Mouse (Mus musculus): ENCODE results near the gene Idh2. TPM values are rescaled to one million over a fixed set of nuclear protein-coding genes. Genes with fewer than 3 reads are reported as not detected.

Gene Idh2
- polyA plus RNA-seq (2014; fragmentation: Nextera tagmentation; extraction: Ambion mirVana), result 403 and 425 TPM in 2 replicates

DNA sequence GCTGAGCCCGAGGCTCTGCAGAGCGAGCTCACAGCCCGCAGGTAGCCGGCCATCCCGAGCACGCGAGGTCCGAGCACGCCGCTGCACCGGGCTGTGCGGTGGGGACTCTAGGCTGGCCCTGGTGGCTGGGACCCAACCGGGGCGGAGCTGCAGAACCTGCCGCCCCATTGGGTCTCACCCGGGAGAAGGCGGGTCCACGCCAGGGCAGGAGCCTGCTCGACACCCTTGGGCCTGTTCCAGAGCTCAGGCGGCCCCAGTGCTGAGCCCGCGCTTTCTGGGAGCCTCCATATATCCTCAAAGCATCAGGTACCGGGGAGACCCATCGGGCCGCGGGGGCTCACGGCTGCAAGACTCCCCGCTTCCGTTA, at the start of gene Idh2:
Idh2 (minus strand) TSS at position 169 of the 367 bp plus-strand sequence.
- under 1% methylated on average over 29 of the region's 29 CpGs for WGBS
- Histone ChIP-seq H3K9ac (ENCODE audit: low read length) (peak within 1 kb of the TSS; percentile 98), H3K27ac (ENCODE audit: low read depth, low read length) (peak within 1 kb of the TSS; percentile 91), H3K27me3 (ENCODE audit: control insufficient read depth, insufficient read depth, low read length) (no peaks in the 10 kb centered on the region), H3K4me2 (ENCODE audit: low read depth, low read length, severe bottlenecking) (peak within 1 kb of the TSS; percentile 82), H3K9me3 (ENCODE audit: control insufficient read depth, low read length) (no peaks in the 10 kb centered on the region), H3K36me3 (ENCODE audit: control insufficient read depth, insufficient read depth, low read length) (no peaks in the 10 kb centered on the region), H3K4me1 (replicated peaks; ENCODE audit: control insufficient read depth, insufficient read depth, low read length) (peaks cover 8% of the 10 kb centered on the region), H3K4me3 (ENCODE audit: low read depth, low read length) (peak within 1 kb of the TSS; percentile 90)
- DNase-seq (ENCODE audit: low spot score) (peak; percentile 93), ATAC-seq (replicated peaks; ENCODE audit: low FRiP score) (peak; percentile 98)

DNA sequence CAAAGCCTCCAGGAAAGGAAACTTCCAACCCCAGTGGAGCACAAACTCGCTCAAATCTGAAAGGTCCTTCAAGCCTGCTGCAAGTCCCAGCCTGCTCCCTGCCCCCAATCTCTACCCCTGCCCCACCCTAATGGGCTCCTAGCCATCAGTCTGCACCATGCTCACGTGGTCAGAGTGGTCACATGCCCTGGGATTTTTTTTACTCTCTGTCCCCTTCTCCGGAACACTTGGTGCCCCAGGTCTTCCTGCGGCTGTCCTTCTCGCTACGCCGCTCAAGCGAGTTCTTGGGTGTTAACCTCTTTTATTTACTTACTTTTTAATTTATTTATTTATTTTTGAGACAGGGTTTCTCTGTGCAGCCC, 45.7 kb upstream of the Idh2 start:
- H3K9me3 ChIP-seq (ENCODE audit: control insufficient read depth, low read length), result no peaks in the 10 kb centered on the region
- no peak overlapping the region for H3K4me3 ChIP-seq (ENCODE audit: low read depth, low read length)
- WGBS, result 79% methylated on average over 8 of the region's 8 CpGs
- ATAC-seq (replicated peaks; ENCODE audit: low FRiP score) (no peak), DNase-seq (ENCODE audit: low spot score) (no peak)
- H3K36me3 ChIP-seq (ENCODE audit: control insufficient read depth, insufficient read depth, low read length), result no peaks in the 10 kb centered on the region
- no peaks in the 10 kb centered on the region for H3K27me3 ChIP-seq (ENCODE audit: control insufficient read depth, insufficient read depth, low read length)
- no peak overlapping the region for H3K27ac ChIP-seq (ENCODE audit: low read depth, low read length)
- no peak overlapping the region for H3K4me2 ChIP-seq (ENCODE audit: low read depth, low read length, severe bottlenecking)
- no peaks in the 10 kb centered on the region for H3K4me1 ChIP-seq (replicated peaks; ENCODE audit: control insufficient read depth, insufficient read depth, low read length)
- no peak overlapping the region for H3K9ac ChIP-seq (ENCODE audit: low read length)

DNA sequence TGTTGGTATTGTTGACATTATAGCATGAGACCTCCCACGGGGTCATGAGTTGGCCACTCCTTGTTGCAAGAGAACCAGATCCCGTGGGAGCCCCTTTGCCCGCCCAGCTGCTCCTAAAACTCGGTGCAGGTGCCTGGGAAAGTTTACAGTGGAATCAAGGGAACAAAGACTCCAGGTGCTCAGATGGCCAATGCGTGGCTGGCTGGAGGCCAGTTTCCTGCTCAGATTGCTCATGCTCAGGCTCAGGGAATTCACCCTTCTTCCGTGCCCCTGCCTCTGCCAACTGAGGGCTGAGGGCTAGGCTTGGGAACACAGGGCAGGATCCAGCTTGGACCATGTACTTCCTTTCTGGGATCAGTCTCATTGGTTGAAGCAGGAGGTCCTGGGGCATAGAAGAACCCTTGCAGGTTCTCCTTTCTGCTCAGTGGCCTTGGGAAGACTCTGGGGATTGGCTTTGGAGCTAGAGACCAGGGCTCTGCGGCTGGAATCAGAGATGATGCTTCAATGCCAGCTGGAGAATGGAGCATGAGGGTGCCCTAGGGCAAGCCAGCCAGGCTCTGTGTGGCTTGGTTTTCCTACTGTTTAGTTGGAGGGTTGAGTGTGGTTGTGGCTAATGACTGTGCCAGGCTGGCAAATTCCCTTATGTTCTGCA, 45.2 kb upstream of the Idh2 start:
- H3K27me3 ChIP-seq (ENCODE audit: control insufficient read depth, insufficient read depth, low read length), result no peaks in the 10 kb centered on the region
- H3K9ac ChIP-seq (ENCODE audit: low read length), result no peak overlapping the region
- no peak overlapping the region for H3K27ac ChIP-seq (ENCODE audit: low read depth, low read length)
- no peak overlapping the region for H3K4me2 ChIP-seq (ENCODE audit: low read depth, low read length, severe bottlenecking)
- H3K9me3 ChIP-seq (ENCODE audit: control insufficient read depth, low read length), result no peaks in the 10 kb centered on the region
- WGBS, result 84% methylated on average over 7 of the region's 7 CpGs
- ATAC-seq (replicated peaks; ENCODE audit: low FRiP score) (no peak), DNase-seq (ENCODE audit: low spot score) (no peak)
- no peaks in the 10 kb centered on the region for H3K36me3 ChIP-seq (ENCODE audit: control insufficient read depth, insufficient read depth, low read length)
- H3K4me3 ChIP-seq (ENCODE audit: low read depth, low read length), result no peak overlapping the region
- H3K4me1 ChIP-seq (replicated peaks; ENCODE audit: control insufficient read depth, insufficient read depth, low read length), result no peaks in the 10 kb centered on the region

DNA sequence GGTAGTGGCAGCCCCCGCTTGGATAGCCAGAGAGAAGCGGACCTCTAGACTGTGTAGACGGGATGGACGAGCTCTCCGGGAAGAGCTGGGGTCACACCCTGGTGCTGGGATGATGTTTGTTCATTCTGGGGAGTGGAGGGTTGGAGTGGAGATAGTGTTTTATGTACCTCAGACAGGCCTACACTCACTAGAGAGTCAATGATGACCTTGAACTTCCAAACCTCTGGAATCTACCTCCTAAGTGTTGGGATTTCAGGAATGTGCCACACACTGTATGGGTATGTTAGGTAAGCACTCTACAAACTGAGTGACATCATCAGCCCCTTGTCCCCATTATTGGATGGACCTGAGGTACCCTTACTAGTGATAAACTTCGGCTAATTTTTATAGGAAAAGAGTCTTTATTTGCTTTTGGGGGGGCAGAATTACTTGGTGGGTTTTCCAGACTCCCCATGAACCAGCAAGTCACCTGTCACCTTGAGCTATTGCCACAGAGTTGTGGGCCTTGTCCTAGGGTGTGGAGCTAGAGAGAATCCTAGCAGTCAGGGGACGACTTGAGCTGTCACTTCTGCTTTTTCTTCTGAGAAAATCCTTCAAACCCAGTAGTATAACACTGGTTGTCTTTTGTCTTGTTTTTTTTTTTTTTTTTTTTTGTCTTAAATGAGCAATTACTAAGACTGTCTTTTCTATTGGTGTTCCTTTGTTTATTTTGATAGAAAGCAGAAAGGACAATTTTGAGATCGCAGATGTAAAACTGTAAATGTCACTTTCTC, 43.5 kb upstream of the Idh2 start:
- no peak for DNase-seq (ENCODE audit: low spot score)
- H3K27ac ChIP-seq (ENCODE audit: low read depth, low read length), result no peak overlapping the region
- no peak overlapping the region for H3K9ac ChIP-seq (ENCODE audit: low read length)
- no peaks in the 10 kb centered on the region for H3K36me3 ChIP-seq (ENCODE audit: control insufficient read depth, insufficient read depth, low read length)
- no peaks in the 10 kb centered on the region for H3K4me1 ChIP-seq (replicated peaks; ENCODE audit: control insufficient read depth, insufficient read depth, low read length)
- no peak for ATAC-seq (replicated peaks; ENCODE audit: low FRiP score)
- H3K9me3 ChIP-seq (ENCODE audit: control insufficient read depth, low read length), result no peaks in the 10 kb centered on the region
- H3K4me2 ChIP-seq (ENCODE audit: low read depth, low read length, severe bottlenecking), result no peak overlapping the region
- no peaks in the 10 kb centered on the region for H3K27me3 ChIP-seq (ENCODE audit: control insufficient read depth, insufficient read depth, low read length)
- 89% methylated on average over 8 of the region's 8 CpGs for WGBS
- H3K4me3 ChIP-seq (ENCODE audit: low read depth, low read length), result no peak overlapping the region

DNA sequence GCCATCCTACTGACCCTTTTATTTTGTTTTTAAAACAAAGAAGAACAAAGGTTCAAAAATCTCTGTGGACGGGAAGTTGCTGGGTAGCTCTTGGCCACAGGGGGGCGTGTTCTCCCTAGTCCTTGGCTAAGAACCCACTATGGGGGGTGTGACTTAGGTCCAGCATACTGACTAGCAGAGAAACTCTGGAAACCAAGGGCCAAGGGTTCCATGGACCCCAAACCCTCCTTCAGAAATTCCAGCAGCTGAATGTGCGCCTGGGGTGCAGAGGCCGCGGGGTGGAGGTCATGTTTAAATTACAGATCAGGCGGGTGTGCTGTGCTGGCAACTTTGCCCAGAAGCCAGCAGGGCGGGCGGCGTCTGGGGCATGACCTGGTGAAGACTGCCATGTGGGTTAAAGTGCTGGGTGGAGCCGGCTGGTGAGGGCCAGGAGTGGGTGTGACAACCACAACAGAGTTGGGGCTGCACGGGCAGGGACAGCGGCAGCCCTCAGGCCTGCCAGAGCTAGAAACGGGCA, 41.6 kb upstream of the Idh2 start:
- no peak overlapping the region for H3K27ac ChIP-seq (ENCODE audit: low read depth, low read length)
- WGBS, result 50% methylated on average over 13 of the region's 13 CpGs
- H3K4me3 ChIP-seq (ENCODE audit: low read depth, low read length), result no peak overlapping the region
- no peak for ATAC-seq (replicated peaks; ENCODE audit: low FRiP score)
- DNase-seq (ENCODE audit: low spot score), result peak; percentile 74
- no peaks in the 10 kb centered on the region for H3K36me3 ChIP-seq (ENCODE audit: control insufficient read depth, insufficient read depth, low read length)
- H3K4me1 ChIP-seq (replicated peaks; ENCODE audit: control insufficient read depth, insufficient read depth, low read length), result no peaks in the 10 kb centered on the region
- no peaks in the 10 kb centered on the region for H3K9me3 ChIP-seq (ENCODE audit: control insufficient read depth, low read length)
- H3K9ac ChIP-seq (ENCODE audit: low read length), result 0 out of 2 replicates have a peak overlapping the region, but pooled peaks have one; percentile 6
- H3K27me3 ChIP-seq (ENCODE audit: control insufficient read depth, insufficient read depth, low read length), result no peaks in the 10 kb centered on the region
- H3K4me2 ChIP-seq (ENCODE audit: low read depth, low read length, severe bottlenecking), result no peak overlapping the region

DNA sequence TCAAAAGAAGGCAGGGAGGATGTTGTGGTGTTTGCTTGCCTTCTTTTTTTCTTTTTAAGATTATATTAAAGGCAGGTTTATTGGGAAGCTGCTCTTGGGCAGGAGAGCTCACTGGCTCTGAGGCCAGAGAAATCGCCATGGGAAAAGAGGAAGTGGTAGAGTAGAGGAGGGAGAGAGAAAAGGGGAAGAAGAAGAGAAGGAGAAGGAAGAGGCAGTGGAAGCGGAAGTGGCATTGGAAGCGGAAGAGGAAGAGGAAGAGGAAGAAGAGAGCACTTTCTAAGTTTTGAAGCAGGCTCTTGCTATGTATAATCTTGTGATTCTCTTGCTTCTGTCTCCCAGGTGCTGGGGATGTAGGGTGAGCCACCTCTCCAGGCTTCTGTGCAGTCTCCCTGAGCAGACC, 39.5 kb upstream of the Idh2 start:
- no peaks in the 10 kb centered on the region for H3K9me3 ChIP-seq (ENCODE audit: control insufficient read depth, low read length)
- no peak overlapping the region for H3K9ac ChIP-seq (ENCODE audit: low read length)
- no peak for ATAC-seq (replicated peaks; ENCODE audit: low FRiP score)
- DNase-seq (ENCODE audit: low spot score), result no peak
- no peaks in the 10 kb centered on the region for H3K36me3 ChIP-seq (ENCODE audit: control insufficient read depth, insufficient read depth, low read length)
- no peak overlapping the region for H3K27ac ChIP-seq (ENCODE audit: low read depth, low read length)
- no peak overlapping the region for H3K4me3 ChIP-seq (ENCODE audit: low read depth, low read length)
- H3K4me1 ChIP-seq (replicated peaks; ENCODE audit: control insufficient read depth, insufficient read depth, low read length), result no peaks in the 10 kb centered on the region
- no peak overlapping the region for H3K4me2 ChIP-seq (ENCODE audit: low read depth, low read length, severe bottlenecking)
- 81% methylated on average over 3 of the region's 3 CpGs for WGBS
- H3K27me3 ChIP-seq (ENCODE audit: control insufficient read depth, insufficient read depth, low read length), result no peaks in the 10 kb centered on the region

DNA sequence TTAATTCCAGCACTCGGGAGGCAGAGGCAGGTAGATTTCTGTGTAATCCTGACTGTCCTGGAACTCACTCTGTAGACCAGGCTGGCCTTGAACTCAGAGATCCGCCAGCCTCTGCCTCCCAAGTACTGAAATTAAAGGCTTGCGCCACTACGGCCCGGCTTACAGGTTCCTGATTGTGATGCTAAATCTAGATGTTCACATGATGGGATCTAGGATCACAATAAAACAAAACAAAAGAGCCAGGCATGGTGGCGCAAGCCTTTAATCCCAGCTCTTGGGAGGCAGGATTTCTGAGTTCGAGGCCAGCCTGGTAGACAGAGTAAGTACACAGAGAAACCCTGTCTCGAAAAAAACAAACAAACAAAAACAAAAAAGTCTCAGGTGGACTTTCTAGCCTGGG, 37.6 kb upstream of the Idh2 start:
- H3K4me3 ChIP-seq (ENCODE audit: low read depth, low read length), result no peak overlapping the region
- no peak overlapping the region for H3K27ac ChIP-seq (ENCODE audit: low read depth, low read length)
- H3K36me3 ChIP-seq (ENCODE audit: control insufficient read depth, insufficient read depth, low read length), result no peaks in the 10 kb centered on the region
- no peak for DNase-seq (ENCODE audit: low spot score)
- ATAC-seq (replicated peaks; ENCODE audit: low FRiP score), result no peak
- H3K4me2 ChIP-seq (ENCODE audit: low read depth, low read length, severe bottlenecking), result no peak overlapping the region
- no peaks in the 10 kb centered on the region for H3K27me3 ChIP-seq (ENCODE audit: control insufficient read depth, insufficient read depth, low read length)
- H3K9ac ChIP-seq (ENCODE audit: low read length), result no peak overlapping the region
- no peaks in the 10 kb centered on the region for H3K9me3 ChIP-seq (ENCODE audit: control insufficient read depth, low read length)
- no peaks in the 10 kb centered on the region for H3K4me1 ChIP-seq (replicated peaks; ENCODE audit: control insufficient read depth, insufficient read depth, low read length)
- 93% methylated on average over 8 of the region's 8 CpGs for WGBS

DNA sequence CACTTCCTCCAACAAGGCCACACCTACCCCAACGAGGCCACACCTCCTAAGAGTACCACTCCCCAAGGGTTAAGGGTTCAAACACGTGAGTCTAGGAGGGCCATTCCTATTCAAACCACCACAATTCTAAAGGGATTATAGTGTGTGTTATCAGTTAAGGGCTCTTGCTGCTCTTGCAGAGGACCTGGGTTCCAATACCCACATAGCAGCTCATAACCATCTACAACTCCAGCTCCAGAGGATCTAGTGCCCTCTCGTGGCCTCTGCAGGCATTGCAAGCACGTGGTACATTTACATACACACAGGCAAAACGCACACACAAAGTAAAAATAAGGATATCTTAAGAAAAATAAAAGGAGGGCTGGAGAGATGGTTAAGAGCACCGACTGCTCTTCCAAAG, 37.0 kb upstream of the Idh2 start:
- DNase-seq (ENCODE audit: low spot score) (peak; percentile 69), ATAC-seq (replicated peaks; ENCODE audit: low FRiP score) (no peak)
- Histone ChIP-seq H3K36me3 (ENCODE audit: control insufficient read depth, insufficient read depth, low read length) (no peaks in the 10 kb centered on the region), H3K4me2 (ENCODE audit: low read depth, low read length, severe bottlenecking) (no peak overlapping the region), H3K27me3 (ENCODE audit: control insufficient read depth, insufficient read depth, low read length) (no peaks in the 10 kb centered on the region), H3K27ac (ENCODE audit: low read depth, low read length) (no peak overlapping the region), H3K4me1 (replicated peaks; ENCODE audit: control insufficient read depth, insufficient read depth, low read length) (no peaks in the 10 kb centered on the region), H3K4me3 (ENCODE audit: low read depth, low read length) (no peak overlapping the region), H3K9ac (ENCODE audit: low read length) (no peak overlapping the region), H3K9me3 (ENCODE audit: control insufficient read depth, low read length) (no peaks in the 10 kb centered on the region)
- 64% methylated on average over 6 of the region's 6 CpGs for WGBS
